Mouse (Mus musculus) embryonic fibroblast, embryonic 13.5 days (primary cell): Measurements from ENCODE around the gene Scin. TPM values are rescaled to one million over a fixed set of nuclear protein-coding genes. Genes with fewer than 3 reads are reported as not detected.

Source experiments
- H3K27ac ChIP-seq: 2 replicates; pipeline ENCODE4 v1.5.1; 2012; ENCODE audit warnings: low read length, control low read depth, inconsistent platforms; ENCODE audit not compliant: insufficient read depth
- H3K4me1 ChIP-seq: 2 replicates; pipeline ENCODE4 v1.6.1; 2011; ENCODE audit warnings: low read length; ENCODE audit not compliant: control insufficient read depth, insufficient read depth
- H3K4me3 ChIP-seq: 2 replicates; pipeline ENCODE4 v1.5.1; 2011; ENCODE audit warnings: mild to moderate bottlenecking, control low read depth, low read length; ENCODE audit not compliant: insufficient read depth
- CTCF ChIP-seq: IDR thresholded peaks from 2 replicates; pipeline ENCODE4 v1.5.1; 2011; ENCODE audit warnings: mild to moderate bottlenecking, control low read depth, low read length, moderate library complexity, borderline replicate concordance; ENCODE audit not compliant: insufficient read depth
- POLR2A ChIP-seq: IDR thresholded peaks from 2 replicates; pipeline ENCODE4 v1.6.1; 2011; ENCODE audit warnings: low read depth, mild to moderate bottlenecking, control low read depth, low read length, moderate library complexity
- polyA plus RNA-seq: library from polyadenylated mRNA; stranded (reverse); fragments of >200 nt; gene quantifications from 2 replicates; pipeline ENCODE4 v1.2.4, GENCODE M21; 2011; ENCODE audit warnings: low read depth; ENCODE audit not compliant: missing spikeins, insufficient read length

Scin gene
- polyA plus RNA-seq, 1 experiment = 0.26 TPM

- Histone ChIP-seq H3K4me1 (no peaks in the 10 kb centered on the region; the same call in 1 of the 2 replicates), H3K4me3 (no peak overlapping the region), H3K27ac (no peak overlapping the region)
- TF ChIP-seq POLR2A (no peak), CTCF (no peak)
These were observed 44.0 kb downstream of the Scin start for GRCm38 (mm10) chr12:40090017-40090416.

- Histone ChIP-seq H3K4me1 (no peaks in the 10 kb centered on the region; the same call in 1 of the 2 replicates), H3K27ac (no peak overlapping the region), H3K4me3 (no peak overlapping the region)
- TF ChIP-seq POLR2A (no peak), CTCF (no peak)
These were observed 48.2 kb downstream of the Scin start for GRCm38 (mm10) chr12:40085731-40086322.

GRCm38 (mm10) chr12:40082453-40083238 is 51.4 kb downstream of the Scin start:
- H3K27ac ChIP-seq = no peak overlapping the region
- no peak for TF ChIP-seq POLR2A
- no peak for TF ChIP-seq CTCF
- H3K4me1 ChIP-seq = no peaks in the 10 kb centered on the region
- H3K4me3 ChIP-seq = no peak overlapping the region

GRCm38 (mm10) chr12:40082048-40082447 is 52.0 kb downstream of the Scin start:
- Histone ChIP-seq H3K27ac (no peak overlapping the region), H3K4me1 (no peaks in the 10 kb centered on the region), H3K4me3 (no peak overlapping the region)
- TF ChIP-seq POLR2A (no peak), CTCF (no peak)

GRCm38 (mm10) chr12:40073660-40074059 is 60.4 kb downstream of the Scin start:
- TF ChIP-seq POLR2A = no peak
- TF ChIP-seq CTCF = no peak
- Histone ChIP-seq H3K27ac (no peak overlapping the region), H3K4me1 (no peaks in the 10 kb centered on the region), H3K4me3 (no peak overlapping the region)

- no peaks in the 10 kb centered on the region for H3K4me1 ChIP-seq
- no peak overlapping the region for H3K27ac ChIP-seq
- TF ChIP-seq POLR2A = no peak
- no peak for TF ChIP-seq CTCF
- no peak overlapping the region for H3K4me3 ChIP-seq
These were observed 87.0 kb downstream of the Scin start for GRCm38 (mm10) chr12:40047024-40047423.

GRCm38 (mm10) chr12:40043816-40044585 is 90.0 kb downstream of the Scin start:
- no peak overlapping the region for H3K27ac ChIP-seq

GRCm38 (mm10) chr12:40040067-40040466 is 94.0 kb downstream of the Scin start:
- TF ChIP-seq POLR2A (no peak), CTCF (no peak)
- no peak overlapping the region for H3K27ac ChIP-seq
- 0 out of 2 replicates have a peak, but pooled peaks cover 2% of the 10 kb centered on the region for H3K4me1 ChIP-seq
- no peak overlapping the region for H3K4me3 ChIP-seq

More at GRCm38 (mm10) chr12:40043816-40044585, 90.0 kb downstream of the Scin start:
- TF ChIP-seq POLR2A = no peak
- no peaks in the 10 kb centered on the region for H3K4me1 ChIP-seq
- no peak overlapping the region for H3K4me3 ChIP-seq

- TF ChIP-seq POLR2A (peak; percentile 34), CTCF (no peak)
These were observed 96.1 kb downstream of the Scin start, which contains the start of gene Arl4a for GRCm38 (mm10) chr12:40037876-40038463. Gene Arl4a (minus strand): TSS chr12:40038025.

More at GRCm38 (mm10) chr12:40037876-40038463, 96.1 kb downstream of the Scin start, which contains the start of gene Arl4a:
- Histone ChIP-seq H3K4me3 (peak within 1 kb of the TSS; percentile 73), H3K27ac (peak within 1 kb of the TSS; percentile 7; the same call in 1 of the 2 replicates), H3K4me1 (0 out of 2 replicates have a peak, but pooled peaks cover 2% of the 10 kb centered on the region)
